Mouse (Mus musculus): ENCODE results near the gene Casp1. TPM values are rescaled to one million over a fixed set of nuclear protein-coding genes. Genes with fewer than 3 reads are reported as not detected.

Gene Casp1
- polyA plus RNA-seq, 1 experiment from 2014 or later: 1.1 TPM

- H3K4me2 ChIP-seq (ENCODE audit: low read length): no peak overlapping the region
- 85% methylated on average over 4 of the region's 4 CpGs for WGBS
- no peak overlapping the region for H3K9ac ChIP-seq (ENCODE audit: low read length)
- H3K27ac ChIP-seq (ENCODE audit: low read depth, low read length): no peak overlapping the region
- no peaks in the 10 kb centered on the region for H3K4me1 ChIP-seq (ENCODE audit: control insufficient read depth, insufficient read depth, low read length)
- DNase-seq (ENCODE audit: low spot score): no peak
- no peaks in the 10 kb centered on the region for H3K9me3 ChIP-seq (replicated peaks; ENCODE audit: control insufficient read depth, low read length)
- no peaks in the 10 kb centered on the region for H3K36me3 ChIP-seq (ENCODE audit: control insufficient read depth, insufficient read depth, low read length)
- no peaks in the 10 kb centered on the region for H3K27me3 ChIP-seq (replicated peaks; ENCODE audit: control insufficient read depth, insufficient read depth, low read length)
- no peak overlapping the region for H3K4me3 ChIP-seq (ENCODE audit: low read depth, low read length)
- no peak for ATAC-seq
Measured at GRCm38 (mm10) chr9:5347381-5347780, 49.1 kb downstream of the Casp1 start.

GRCm38 (mm10) chr9:5353673-5354072 lies 55.4 kb downstream of the Casp1 start:
- no peaks in the 10 kb centered on the region for H3K36me3 ChIP-seq (ENCODE audit: control insufficient read depth, insufficient read depth, low read length)
- DNase-seq (ENCODE audit: low spot score): no peak
- no peak for ATAC-seq
- H3K27me3 ChIP-seq (replicated peaks; ENCODE audit: control insufficient read depth, insufficient read depth, low read length): no peaks in the 10 kb centered on the region
- 90% methylated on average over 2 of the region's 2 CpGs for whole genome bisulfite sequencing
- no peak overlapping the region for H3K27ac ChIP-seq (ENCODE audit: low read depth, low read length)
- H3K4me3 ChIP-seq (ENCODE audit: low read depth, low read length): no peak overlapping the region
- H3K4me1 ChIP-seq (ENCODE audit: control insufficient read depth, insufficient read depth, low read length): no peaks in the 10 kb centered on the region
- no peak overlapping the region for H3K9ac ChIP-seq (ENCODE audit: low read length)
- H3K4me2 ChIP-seq (ENCODE audit: low read length): no peak overlapping the region
- H3K9me3 ChIP-seq (replicated peaks; ENCODE audit: control insufficient read depth, low read length): no peaks in the 10 kb centered on the region

- DNase-seq (ENCODE audit: low spot score): no peak
- no peak for ATAC-seq
- H3K27me3 ChIP-seq (replicated peaks; ENCODE audit: control insufficient read depth, insufficient read depth, low read length): no peaks in the 10 kb centered on the region
- H3K4me1 ChIP-seq (ENCODE audit: control insufficient read depth, insufficient read depth, low read length): no peaks in the 10 kb centered on the region
- no peak overlapping the region for H3K9ac ChIP-seq (ENCODE audit: low read length)
- no peak overlapping the region for H3K4me3 ChIP-seq (ENCODE audit: low read depth, low read length)
- no peaks in the 10 kb centered on the region for H3K9me3 ChIP-seq (replicated peaks; ENCODE audit: control insufficient read depth, low read length)
- H3K36me3 ChIP-seq (ENCODE audit: control insufficient read depth, insufficient read depth, low read length): no peaks in the 10 kb centered on the region
- no peak overlapping the region for H3K4me2 ChIP-seq (ENCODE audit: low read length)
- no peak overlapping the region for H3K27ac ChIP-seq (ENCODE audit: low read depth, low read length)
Measured at GRCm38 (mm10) chr9:5356801-5357200, 58.5 kb downstream of the Casp1 start.

Other genes starting within 250 kb of the Casp1 start
- gene Casp4, start 10.3 kb downstream of the Casp1 start, polyA plus RNA-seq (2014; fragmentation: Nextera tagmentation; extraction: Ambion mirVana): 0.25 and 0.38 TPM in 2 replicates
- 0.38 and 0.51 TPM in 2 replicates for gene Casp12, start 46.9 kb downstream of the Casp1 start, polyA plus RNA-seq (2014; fragmentation: Nextera tagmentation; extraction: Ambion mirVana)

Data from forebrain, embryonic 14.5 days (tissue).